Mouse (Mus musculus): ENCODE results near the gene Jakmip3. TPM values are rescaled to one million over a fixed set of nuclear protein-coding genes. Genes with fewer than 3 reads are reported as not detected.
A peak's percentile ranks its signal among the peaks of the same experiment; 100 is the strongest.

The Jakmip3 gene
- polyA plus RNA-seq, 1 experiment from 2014 or later: not detected

- peaks cover 62% of the 10 kb centered on the region for H3K27me3 ChIP-seq
- H3K36me3 ChIP-seq: no peaks in the 10 kb centered on the region
- peak within 1 kb of the TSS; percentile 37 for H3K4me3 ChIP-seq (replicated peaks)
- H3K9me3 ChIP-seq (replicated peaks): no peaks in the 10 kb centered on the region
- no peak within 1 kb of the TSS for H3K27ac ChIP-seq
- 9% methylated on average over 32 of the region's 32 CpGs for WGBS (ENCODE audit: insufficient replicate concordance)
- H3K9ac ChIP-seq: no peak within 1 kb of the TSS
- DNase-seq: no peak
- ATAC-seq (ENCODE audit: low read depth): no peak
- no peaks in the 10 kb centered on the region; the same call in 1 of the 2 replicates for H3K4me1 ChIP-seq (replicated peaks)
- peak within 1 kb of the TSS; percentile 55 for H3K4me2 ChIP-seq
These were observed 145.2 kb downstream of the Jakmip3 start, which contains the start of gene Dpysl4 for GRCm38 (mm10) chr7:139085629-139086194. Dpysl4 (plus strand) TSS chr7:139086001.

DNA sequence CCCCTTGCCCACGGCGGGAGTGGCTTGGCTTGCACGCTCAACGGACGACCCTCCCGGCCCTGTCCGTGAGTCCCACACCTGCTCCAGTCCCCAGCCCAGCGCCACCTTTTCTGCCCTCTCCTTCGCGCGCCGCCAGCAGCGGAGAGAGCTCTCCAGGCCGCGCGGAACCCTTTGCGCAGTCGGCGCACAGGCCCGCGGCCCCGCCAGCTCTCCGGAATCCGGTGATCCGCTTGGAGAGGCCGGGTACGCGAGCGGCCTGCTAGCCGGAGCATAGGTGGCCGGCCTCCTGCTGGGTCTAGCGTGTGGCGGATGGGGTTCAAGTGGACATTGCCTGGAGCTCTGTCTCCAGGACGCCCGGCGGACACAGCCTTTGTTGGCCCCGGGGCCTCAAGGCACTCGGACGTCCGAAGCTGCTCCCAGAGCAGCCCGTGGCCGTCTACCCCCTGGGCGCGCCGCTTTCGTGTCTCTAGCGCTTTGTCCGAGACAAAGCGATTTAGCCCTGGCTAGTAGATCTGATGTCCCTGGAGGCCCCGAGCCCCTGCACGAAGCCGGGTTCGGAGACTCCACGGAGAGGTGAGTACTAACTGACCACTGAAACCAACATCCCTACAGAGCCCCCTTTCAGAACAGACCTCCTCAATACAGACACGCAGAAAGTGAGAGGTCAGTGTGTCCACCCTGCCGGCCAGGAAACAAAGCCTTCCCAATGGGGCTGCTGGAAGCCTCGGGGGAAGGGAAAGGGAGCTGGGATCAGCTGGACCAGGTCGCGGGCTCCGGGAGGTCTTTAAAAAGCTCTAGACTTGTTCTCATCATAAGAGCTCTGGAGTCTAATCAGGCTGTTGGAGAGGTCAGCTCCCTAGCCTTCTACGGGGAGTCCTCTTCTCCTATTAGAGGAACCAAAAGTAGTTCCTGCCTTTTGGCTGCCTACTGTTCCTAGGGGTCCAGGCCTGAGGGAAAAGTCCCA is 145.9 kb downstream of the Jakmip3 start:
- peak overlapping the region; percentile 55 for H3K4me2 ChIP-seq
- H3K9ac ChIP-seq: no peak overlapping the region
- H3K27me3 ChIP-seq: peaks cover 62% of the 10 kb centered on the region
- 6% methylated on average over 61 of the region's 61 CpGs for WGBS (ENCODE audit: insufficient replicate concordance)
- DNase-seq: no peak
- no peaks in the 10 kb centered on the region for H3K9me3 ChIP-seq (replicated peaks)
- H3K36me3 ChIP-seq: no peaks in the 10 kb centered on the region
- peak overlapping the region; percentile 37 for H3K4me3 ChIP-seq (replicated peaks)
- H3K27ac ChIP-seq: no peak overlapping the region
- no peaks in the 10 kb centered on the region; the same call in 1 of the 2 replicates for H3K4me1 ChIP-seq (replicated peaks)
- ATAC-seq (ENCODE audit: low read depth): no peak

GRCm38 (mm10) chr7:139087801-139088200 is 147.3 kb downstream of the Jakmip3 start:
- H3K9ac ChIP-seq: no peak overlapping the region
- ATAC-seq (ENCODE audit: low read depth) (no peak), DNase-seq (no peak)
- H3K27ac ChIP-seq: no peak overlapping the region
- WGBS (ENCODE audit: insufficient replicate concordance): 34% methylated on average over 2 of the region's 2 CpGs
- H3K4me3 ChIP-seq (replicated peaks): no peak overlapping the region
- H3K4me1 ChIP-seq (replicated peaks): no peaks in the 10 kb centered on the region; the same call in 1 of the 2 replicates
- H3K9me3 ChIP-seq (replicated peaks): no peaks in the 10 kb centered on the region
- no peaks in the 10 kb centered on the region for H3K36me3 ChIP-seq
- peaks cover 61% of the 10 kb centered on the region for H3K27me3 ChIP-seq
- no peak overlapping the region for H3K4me2 ChIP-seq

- ATAC-seq (ENCODE audit: low read depth): no peak
- no peak overlapping the region for H3K4me3 ChIP-seq (replicated peaks)
- H3K9me3 ChIP-seq (replicated peaks): no peaks in the 10 kb centered on the region
- H3K4me1 ChIP-seq (replicated peaks): no peaks in the 10 kb centered on the region; the same call in 1 of the 2 replicates
- no peak for DNase-seq
- H3K27ac ChIP-seq: no peak overlapping the region
- WGBS (ENCODE audit: insufficient replicate concordance): 62% methylated on average over 12 of the region's 12 CpGs
- H3K4me2 ChIP-seq: no peak overlapping the region
- no peak overlapping the region for H3K9ac ChIP-seq
- no peaks in the 10 kb centered on the region for H3K36me3 ChIP-seq
- H3K27me3 ChIP-seq: peaks cover 45% of the 10 kb centered on the region
These were observed 149.7 kb downstream of the Jakmip3 start for GRCm38 (mm10) chr7:139089892-139090874.

DNA sequence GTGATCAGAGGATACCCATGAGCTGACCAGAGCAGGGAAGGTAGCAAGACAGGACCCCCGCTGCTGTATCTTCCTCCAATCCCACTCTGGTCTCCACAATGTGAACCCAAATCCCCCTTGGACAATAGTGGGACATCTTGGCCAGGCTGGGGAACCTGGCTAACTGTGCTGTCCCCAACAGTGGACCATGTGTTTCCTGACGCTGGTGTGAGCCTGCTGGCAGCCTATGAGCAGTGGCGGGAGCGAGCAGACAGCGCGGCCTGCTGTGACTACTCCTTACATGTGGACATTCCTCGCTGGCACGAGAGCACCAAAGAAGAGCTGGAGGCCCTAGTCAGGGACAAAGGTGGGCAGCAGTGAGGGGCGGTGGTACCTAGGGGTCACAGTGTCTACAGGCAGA is 151.2 kb downstream of the Jakmip3 start:
- no peaks in the 10 kb centered on the region for H3K9me3 ChIP-seq (replicated peaks)

GRCm38 (mm10) chr7:139092676-139093075 is 152.1 kb downstream of the Jakmip3 start:
- Histone ChIP-seq H3K27me3 (peaks cover 20% of the 10 kb centered on the region), H3K4me3 (replicated peaks) (no peak overlapping the region)
- WGBS (ENCODE audit: insufficient replicate concordance): 71% methylated on average over 5 of the region's 5 CpGs

More for the DNA sequence above, 151.2 kb downstream of the Jakmip3 start:
- H3K4me3 ChIP-seq (replicated peaks): no peak overlapping the region
- no peak for DNase-seq
- WGBS (ENCODE audit: insufficient replicate concordance): 71% methylated on average over 9 of the region's 9 CpGs
- no peak overlapping the region for H3K9ac ChIP-seq
- no peak overlapping the region for H3K4me2 ChIP-seq
- no peak overlapping the region for H3K27ac ChIP-seq
- H3K27me3 ChIP-seq: peaks cover 30% of the 10 kb centered on the region
- no peak for ATAC-seq (ENCODE audit: low read depth)
- no peaks in the 10 kb centered on the region for H3K36me3 ChIP-seq
- H3K4me1 ChIP-seq (replicated peaks): no peaks in the 10 kb centered on the region

DNA sequence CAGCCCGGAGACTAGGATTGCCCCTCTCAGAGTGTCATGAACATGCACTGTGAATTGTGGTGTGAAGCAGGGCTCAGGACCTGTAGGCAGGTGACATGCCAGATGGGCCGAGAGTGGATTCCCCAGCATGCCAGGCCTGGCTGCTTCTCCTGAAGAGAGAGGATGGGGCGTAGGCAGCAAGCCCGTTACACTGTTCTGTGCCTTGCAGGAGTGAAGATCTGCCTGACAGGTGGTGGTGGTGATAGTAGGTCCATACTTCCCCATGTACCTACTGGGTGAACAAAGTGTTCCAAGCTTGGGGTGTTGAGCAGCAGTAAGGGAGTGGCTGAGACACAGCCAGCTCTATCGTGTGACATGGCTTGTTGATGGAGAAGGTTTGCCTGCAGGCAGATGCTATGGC is 152.6 kb downstream of the Jakmip3 start:
- Histone ChIP-seq H3K27me3 (peaks cover 15% of the 10 kb centered on the region), H3K36me3 (no peaks in the 10 kb centered on the region), H3K4me2 (no peak overlapping the region), H3K9me3 (replicated peaks) (no peaks in the 10 kb centered on the region), H3K9ac (no peak overlapping the region), H3K4me1 (replicated peaks) (no peaks in the 10 kb centered on the region), H3K27ac (no peak overlapping the region), H3K4me3 (replicated peaks) (no peak overlapping the region)
- 69% methylated on average over 5 of the region's 5 CpGs for WGBS (ENCODE audit: insufficient replicate concordance)
- ATAC-seq (ENCODE audit: low read depth) (no peak), DNase-seq (no peak)

More at GRCm38 (mm10) chr7:139092676-139093075, 152.1 kb downstream of the Jakmip3 start:
- Histone ChIP-seq H3K36me3 (no peaks in the 10 kb centered on the region), H3K9me3 (replicated peaks) (no peaks in the 10 kb centered on the region), H3K4me1 (replicated peaks) (no peaks in the 10 kb centered on the region), H3K9ac (no peak overlapping the region), H3K27ac (no peak overlapping the region), H3K4me2 (no peak overlapping the region)
- no peak for DNase-seq
- ATAC-seq (ENCODE audit: low read depth): no peak

GRCm38 (mm10) chr7:139093781-139094180 is 153.3 kb downstream of the Jakmip3 start:
- WGBS (ENCODE audit: insufficient replicate concordance): 66% methylated on average over 7 of the region's 7 CpGs
- H3K9ac ChIP-seq: no peak overlapping the region
- DNase-seq (no peak), ATAC-seq (ENCODE audit: low read depth) (no peak)
- H3K27me3 ChIP-seq: peaks cover 9% of the 10 kb centered on the region
- H3K4me3 ChIP-seq (replicated peaks): no peak overlapping the region
- no peak overlapping the region for H3K27ac ChIP-seq
- no peaks in the 10 kb centered on the region for H3K4me1 ChIP-seq (replicated peaks)
- no peaks in the 10 kb centered on the region for H3K36me3 ChIP-seq
- no peaks in the 10 kb centered on the region for H3K9me3 ChIP-seq (replicated peaks)
- H3K4me2 ChIP-seq: no peak overlapping the region

- H3K4me1 ChIP-seq (replicated peaks): no peaks in the 10 kb centered on the region
- ATAC-seq (ENCODE audit: low read depth): no peak
- 60% methylated on average over 6 of the region's 6 CpGs for WGBS (ENCODE audit: insufficient replicate concordance)
- no peak overlapping the region for H3K27ac ChIP-seq
- DNase-seq: no peak
- H3K4me3 ChIP-seq (replicated peaks): no peak overlapping the region
- no peak overlapping the region for H3K4me2 ChIP-seq
- H3K27me3 ChIP-seq: 0 out of 2 replicates have a peak, but pooled peaks cover 1% of the 10 kb centered on the region
- no peak overlapping the region for H3K9ac ChIP-seq
- H3K36me3 ChIP-seq: no peaks in the 10 kb centered on the region
- H3K9me3 ChIP-seq (replicated peaks): no peaks in the 10 kb centered on the region
These were observed 154.2 kb downstream of the Jakmip3 start for GRCm38 (mm10) chr7:139094761-139095160.

GRCm38 (mm10) chr7:139095282-139095681 is 154.8 kb downstream of the Jakmip3 start:
- no peak overlapping the region for H3K9ac ChIP-seq
- ATAC-seq (ENCODE audit: low read depth) (no peak), DNase-seq (no peak)
- no peak overlapping the region for H3K4me3 ChIP-seq (replicated peaks)
- H3K27ac ChIP-seq: no peak overlapping the region
- WGBS (ENCODE audit: insufficient replicate concordance): 61% methylated on average over 7 of the region's 7 CpGs
- H3K9me3 ChIP-seq (replicated peaks): no peaks in the 10 kb centered on the region
- no peaks in the 10 kb centered on the region for H3K4me1 ChIP-seq (replicated peaks)
- H3K27me3 ChIP-seq: no peaks in the 10 kb centered on the region
- H3K4me2 ChIP-seq: no peak overlapping the region
- no peaks in the 10 kb centered on the region for H3K36me3 ChIP-seq

GRCm38 (mm10) chr7:139096399-139096798 is 155.9 kb downstream of the Jakmip3 start:
- WGBS (ENCODE audit: insufficient replicate concordance): 71% methylated on average over 6 of the region's 6 CpGs
- H3K4me2 ChIP-seq: no peak overlapping the region
- ATAC-seq (ENCODE audit: low read depth) (no peak), DNase-seq (no peak)
- H3K27ac ChIP-seq: no peak overlapping the region
- no peaks in the 10 kb centered on the region for H3K9me3 ChIP-seq (replicated peaks)
- H3K9ac ChIP-seq: no peak overlapping the region
- no peaks in the 10 kb centered on the region for H3K4me1 ChIP-seq (replicated peaks)
- no peak overlapping the region for H3K4me3 ChIP-seq (replicated peaks)
- no peaks in the 10 kb centered on the region for H3K36me3 ChIP-seq
- H3K27me3 ChIP-seq: no peaks in the 10 kb centered on the region
